Mouse (Mus musculus) G1E (cell line): ENCODE measurements around the gene Fgfr2. TPM values are rescaled to one million over a fixed set of nuclear protein-coding genes. Genes with fewer than 3 reads are reported as not detected.
"Not testable (repeated sequence)": the region's sequence is repeated elsewhere in the genome, so short reads cannot be mapped to it uniquely, and the experiment has no call there.

Source experiments
- ATAC-seq: 2 replicates; pipeline ENCODE4 v1.8.0; 2016; ENCODE audit warnings: mild to moderate bottlenecking; ENCODE audit not compliant: insufficient number of reproducible peaks, poor library complexity, low FRiP score, severe bottlenecking; ENCODE audit errors: extremely low read depth
- DNase-seq: peaks from one replicate; pipeline ENCODE4 v3.0.0; 2012; ENCODE audit warnings: low spot score
- H3K27me3 ChIP-seq: 2 replicates; pipeline ENCODE4 v1.6.1; 2012; ENCODE audit warnings: mild to moderate bottlenecking, low read length, inconsistent platforms; ENCODE audit not compliant: insufficient read depth
- H3K36me3 ChIP-seq: replicated peaks from 2 replicates; pipeline ENCODE3; 2012; ENCODE audit warnings: mild to moderate bottlenecking, inconsistent platforms
- H3K4me1 ChIP-seq: 2 replicates; pipeline ENCODE4 v1.6.1; 2012; ENCODE audit warnings: low read depth, low read length, inconsistent platforms, mixed read lengths; ENCODE audit not compliant: insufficient read depth
- H3K4me3 ChIP-seq: 2 replicates; pipeline ENCODE4 v1.5.1; 2012; ENCODE audit warnings: low read depth, mild to moderate bottlenecking, inconsistent platforms, low read length, moderate library complexity, mixed read lengths
- H3K9me3 ChIP-seq: replicated peaks from 2 replicates; pipeline ENCODE4 v1.6.1; 2012; ENCODE audit warnings: inconsistent platforms
- CTCF ChIP-seq: IDR thresholded peaks from 2 replicates; pipeline ENCODE4 v1.5.1; 2012; ENCODE audit warnings: low read depth, low read length, inconsistent platforms, mixed read lengths
- GATA1 ChIP-seq: IDR thresholded peaks from 2 replicates; pipeline ENCODE4 v1.6.1; 2012; ENCODE audit warnings: borderline replicate concordance, low read length, inconsistent platforms, mixed read lengths
- GATA2 ChIP-seq: IDR thresholded peaks from 2 replicates; pipeline ENCODE4 v1.6.1; 2012; ENCODE audit warnings: low read depth, low read length, inconsistent platforms, borderline replicate concordance
- POLR2AphosphoS5 ChIP-seq: IDR thresholded peaks from 2 replicates; pipeline ENCODE4 v1.6.1; 2012; ENCODE audit warnings: low read depth, low read length, inconsistent platforms; ENCODE audit not compliant: insufficient replicate concordance
- TAL1 ChIP-seq: conservative IDR thresholded peaks from 2 replicates; pipeline ENCODE4 v1.6.1; 2012; ENCODE audit warnings: low read depth, low read length, inconsistent platforms, mixed read lengths
- polyA plus RNA-seq: library from polyadenylated mRNA; stranded (reverse); fragments of >175 nt; gene quantifications from 2 replicates; pipeline ENCODE4 v1.2.3, GENCODE M21; 2012
- total RNA-seq, 2 experiments: library from RNA; stranded (forward) in 1 of 2; stranded (reverse) in 1 of 2; fragments of 200-1000 nt in 1 of 2; fragments of >200 nt in 1 of 2; fragmentation: Nextera tagmentation in 1 of 2; gene quantifications; 2 replicates each; pipeline ENCODE4 v1.2.3; 2014 to 2017

The Fgfr2 gene
- total and polyA plus RNA-seq, 3 experiments, result 0.22 TPM; not detected in 2

- ATAC-seq, result no peak
Measured at GRCm38 (mm10) chr7:131411221-131411940, 1711.8 kb downstream of the Fgfr2 start.

GRCm38 (mm10) chr7:131410416-131411058 is 1712.6 kb downstream of the Fgfr2 start, which contains the start of the genes Ikzf5 and Acadsb:
TSS of gene Ikzf5 (minus strand) at chr7:131410521.
TSS of gene Acadsb (plus strand) at chr7:131410601.
- ATAC-seq, result peak; percentile 97
- H3K4me3 ChIP-seq, result peak within 1 kb of the TSS; percentile 90
- peaks cover 27% of the 10 kb centered on the region for H3K4me1 ChIP-seq
- no peaks in the 10 kb centered on the region for H3K27me3 ChIP-seq
- peaks cover 8% of the 10 kb centered on the region for H3K36me3 ChIP-seq
- TF ChIP-seq GATA2 (no peak), POLR2AphosphoS5 (no peak), CTCF (no peak), GATA1 (no peak), TAL1 (no peak)
- peak; percentile 90 for DNase-seq
- H3K9me3 ChIP-seq, result no peaks in the 10 kb centered on the region

More at GRCm38 (mm10) chr7:131411221-131411940, 1711.8 kb downstream of the Fgfr2 start:
- Histone ChIP-seq H3K4me1 (peaks cover 27% of the 10 kb centered on the region), H3K9me3 (no peaks in the 10 kb centered on the region), H3K27me3 (no peaks in the 10 kb centered on the region), H3K36me3 (peaks cover 8% of the 10 kb centered on the region), H3K4me3 (peak overlapping the region; percentile 90; the same call in 1 of the 2 replicates)
- no peak for DNase-seq
- no peak for TF ChIP-seq POLR2AphosphoS5
- TF ChIP-seq GATA2, result no peak
- no peak for TF ChIP-seq CTCF
- no peak for TF ChIP-seq TAL1
- TF ChIP-seq GATA1, result no peak

GRCm38 (mm10) chr7:131409988-131410385 is 1713.2 kb downstream of the Fgfr2 start:
- Histone ChIP-seq H3K36me3 (peaks cover 8% of the 10 kb centered on the region), H3K9me3 (no peaks in the 10 kb centered on the region), H3K4me3 (peak overlapping the region; percentile 90), H3K27me3 (no peaks in the 10 kb centered on the region), H3K4me1 (peaks cover 27% of the 10 kb centered on the region)
- peak; percentile 28 for DNase-seq
- no peak for ATAC-seq
- TF ChIP-seq GATA2 (no peak), TAL1 (no peak), GATA1 (no peak), CTCF (no peak), POLR2AphosphoS5 (no peak)

GRCm38 (mm10) chr7:131409321-131409987 is 1713.7 kb downstream of the Fgfr2 start:
- ATAC-seq, result no peak
- no peak for DNase-seq
- no peak for TF ChIP-seq CTCF
- peak overlapping the region; percentile 90 for H3K4me3 ChIP-seq
- no peaks in the 10 kb centered on the region for H3K27me3 ChIP-seq
- peaks cover 13% of the 10 kb centered on the region for H3K36me3 ChIP-seq
- H3K9me3 ChIP-seq, result no peaks in the 10 kb centered on the region
- peaks cover 27% of the 10 kb centered on the region for H3K4me1 ChIP-seq

GRCm38 (mm10) chr7:131391761-131392160 is 1731.4 kb downstream of the Fgfr2 start:
- H3K27me3 ChIP-seq, H3K9me3 ChIP-seq, DNase-seq, H3K4me1 ChIP-seq, H3K4me3 ChIP-seq, ATAC-seq: not testable (repeated sequence)
- peaks cover 46% of the 10 kb centered on the region for H3K36me3 ChIP-seq

GRCm38 (mm10) chr7:131371880-131372651 is 1751.1 kb downstream of the Fgfr2 start:
- DNase-seq, result peak; percentile 29
- Histone ChIP-seq H3K4me1 (peaks cover 23% of the 10 kb centered on the region), H3K4me3 (peak overlapping the region; percentile 91), H3K27me3 (peaks cover 13% of the 10 kb centered on the region; the same call in 1 of the 2 replicates), H3K9me3 (no peaks in the 10 kb centered on the region), H3K36me3 (peaks cover 20% of the 10 kb centered on the region)
- TF ChIP-seq CTCF, result no peak
- no peak for TF ChIP-seq TAL1
- TF ChIP-seq POLR2AphosphoS5, result no peak
- TF ChIP-seq GATA1, result no peak
- no peak for TF ChIP-seq GATA2
- ATAC-seq, result peak; percentile 45; the same call in 1 of the 2 replicates
